Comparison of ENCODE assay signal across 9 mouse cellular contexts in the genomic region with DNA sequence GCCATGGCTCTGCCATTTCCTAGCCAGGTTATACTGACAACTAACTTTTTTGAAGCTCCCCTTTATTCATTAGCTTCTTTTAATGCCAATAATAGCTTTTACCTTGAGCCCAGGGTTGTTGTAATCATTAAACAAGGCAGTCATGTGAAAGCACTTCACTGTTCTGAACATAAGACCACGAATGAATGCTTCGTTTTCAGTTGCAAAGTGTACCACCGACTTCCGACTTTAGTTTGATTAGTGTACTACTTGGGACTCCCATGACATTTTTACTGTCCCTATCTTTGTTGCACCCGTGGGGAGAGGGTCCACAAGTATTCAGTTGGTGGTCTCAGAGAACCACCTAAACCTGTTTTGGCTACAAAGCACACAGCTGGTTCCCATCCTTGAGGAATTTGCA. TPM values are rescaled to one million over a fixed set of nuclear protein-coding genes. Genes with fewer than 3 reads are reported as not detected.
DNase-seq lines count a peak whose midpoint lies in the region; ATAC-seq and TF ChIP-seq lines count a peak whose summit lies in the region.
"Had no signal": no experiment of that assay in that cellular context is flagged by ENCODE, and none has a peak within 500 bp of the region (broad histone marks: within the 10 kb centered on the region; RNA-seq: fewer than 3 reads in every experiment).

No protein-coding gene starts in this region.

- intact Hi-C loops in heart, postnatal 10 days (cut with DNase I), result loop anchor here (2.0 to 5.0 kb wide), 4 partner anchors 18 to 121 kb away; a partner anchor contains a TSS

- H3K27me3 ChIP-seq in heart, embryonic 14.5 days (ENCODE audit: control insufficient read depth, insufficient read depth, low read length), result no peaks in the 10 kb centered on the region
- H3K27me3 ChIP-seq in forebrain, postnatal 0 days (ENCODE audit: insufficient read depth, low read length), result no peaks in the 10 kb centered on the region
- no peaks in the 10 kb centered on the region for H3K27me3 ChIP-seq in myocyte (ENCODE audit: control insufficient read depth, insufficient read depth, insufficient read length)
- H3K27me3 ChIP-seq: CH12.LX had no signal

- ATAC-seq in heart, embryonic 14.5 days (ENCODE audit: insufficient number of reproducible peaks, insufficient read depth, low FRiP score, low read depth), result no peak
- no peak for ATAC-seq in forebrain, postnatal 0 days

- no peak overlapping the region for H3ac ChIP-seq in myocyte (ENCODE audit: control insufficient read depth, insufficient read length)

- H3K9me3 ChIP-seq in heart, embryonic 14.5 days (ENCODE audit: control insufficient read depth, low read length), result no peaks in the 10 kb centered on the region
- H3K9me3 ChIP-seq in forebrain, postnatal 0 days (ENCODE audit: low read length), result no peaks in the 10 kb centered on the region

- H3K27ac ChIP-seq in heart, embryonic 14.5 days (replicated peaks in 1 of 2; ENCODE audit: control insufficient read depth in 1 of 2, insufficient read depth in 1 of 2, low read depth in 2 of 2, low read length in 2 of 2), result peak overlapping the region; percentile 99 to 100; a peak in 3 of 4 replicates
- no peak overlapping the region for H3K27ac ChIP-seq in forebrain, postnatal 0 days (ENCODE audit: low read depth, low read length)

- peak overlapping the region; percentile 81 for H3K4me2 ChIP-seq in heart, embryonic 14.5 days (ENCODE audit: low read length)
- H3K4me2 ChIP-seq in forebrain, postnatal 0 days (ENCODE audit: low read depth), result peak overlapping the region; percentile 66
- no peak overlapping the region for H3K4me2 ChIP-seq in myocyte (ENCODE audit: low read depth)

- no peak for TF ChIP-seq CTCF in forebrain, postnatal 0 days (IDR thresholded peaks at IDR 0.05; ENCODE audit: low read depth)

- WGBS in heart, embryonic 14.5 days, result 24% methylated on average over 5 of the region's 5 CpGs
- 28% methylated on average over 5 of the region's 5 CpGs for WGBS in forebrain, postnatal 0 days

- H3K9ac ChIP-seq in heart, embryonic 14.5 days (ENCODE audit: low read length), result peak overlapping the region; percentile 99
- H3K9ac ChIP-seq in forebrain, postnatal 0 days, result no peak overlapping the region

- no peak for DNase-seq in heart, postnatal 10 days
- DNase-seq in forebrain, postnatal 0 days, result no peak
- DNase-seq in kidney, postnatal 14 days, result peak; percentile 47
- DNase-seq in testis, postnatal 10 days (ENCODE audit: low spot score), result no peak
- no peak for DNase-seq in cerebellum, adult 9-10 months
- DNase-seq in cerebellum, postnatal 25 days, result no peak

- TF ChIP-seq POLR2A in myocyte (IDR thresholded peaks at IDR 0.05; ENCODE audit: insufficient read length, low read depth), result no peak

- peak overlapping the region; percentile 99; a peak in 3 of 4 replicates for H3K4me3 ChIP-seq in heart, embryonic 14.5 days (ENCODE audit: control insufficient read depth in 1 of 2, insufficient read depth in 1 of 2, low read depth in 1 of 2, low read length in 2 of 2)
- no peak overlapping the region for H3K4me3 ChIP-seq in forebrain, postnatal 0 days (ENCODE audit: low read depth, low read length)
- H3K4me3 ChIP-seq in myocyte, result peak overlapping the region; percentile 42

- peaks cover 0 to 23% of the 10 kb centered on the region in 2 experiments; a peak in 3 of 4 replicates for H3K4me1 ChIP-seq in heart, embryonic 14.5 days (ENCODE audit: control insufficient read depth in 2 of 2, insufficient read depth in 2 of 2, low read length in 2 of 2)
- peaks cover 18% of the 10 kb centered on the region for H3K4me1 ChIP-seq in forebrain, postnatal 0 days (ENCODE audit: insufficient read depth)

- H3K79me2 ChIP-seq in myocyte (ENCODE audit: control insufficient read depth, insufficient read depth), result peaks cover 31% of the 10 kb centered on the region

- no peaks in the 10 kb centered on the region for H3K36me3 ChIP-seq in heart, embryonic 14.5 days (ENCODE audit: control insufficient read depth, insufficient read depth, low read length)
- no peaks in the 10 kb centered on the region for H3K36me3 ChIP-seq in forebrain, postnatal 0 days (ENCODE audit: insufficient read depth)
- no peaks in the 10 kb centered on the region for H3K36me3 ChIP-seq in myocyte (ENCODE audit: control insufficient read depth, insufficient read depth)

TF ChIP-seq in myocyte, 11 proteins besides CTCF, POLR2A, EP300 and RAD21:
- no peak for TF ChIP-seq TCF12 (IDR thresholded peaks at IDR 0.05; ENCODE audit: insufficient read depth, poor library complexity, severe bottlenecking)
- TF ChIP-seq MYOD1 (IDR thresholded peaks at IDR 0.05; ENCODE audit: control insufficient read depth in 1 of 3, insufficient read length in 2 of 3, low read depth in 2 of 3), result no peak
- no peak for TF ChIP-seq POLR2AphosphoS2 (IDR thresholded peaks at IDR 0.05; ENCODE audit: insufficient read length, low read depth)
- TF ChIP-seq CEBPB (IDR thresholded peaks at IDR 0.05; ENCODE audit: insufficient read depth, poor library complexity, severe bottlenecking), result no peak
- no peak for TF ChIP-seq REST (IDR thresholded peaks at IDR 0.05; ENCODE audit: insufficient read depth, insufficient read length)
- TF ChIP-seq MYOG (IDR thresholded peaks at IDR 0.05; ENCODE audit: control insufficient read depth in 1 of 3, insufficient read depth in 1 of 3, insufficient read length in 2 of 3, low read depth in 2 of 3), result no peak
- TF ChIP-seq MAX (IDR thresholded peaks at IDR 0.05; ENCODE audit: low read depth), result no peak
- no peak for TF ChIP-seq SRF (IDR thresholded peaks at IDR 0.05; ENCODE audit: control insufficient read depth, insufficient read length, low read depth)
- no peak for TF ChIP-seq TCF3 (IDR thresholded peaks at IDR 0.05; ENCODE audit: insufficient read length, low read depth)

RNA-seq across cellular contexts. Expression of a gene that starts 0.3 kb away (rescaled TPM):
- polyA plus RNA-seq in heart, embryonic 14.5 days (2014; fragmentation: Nextera tagmentation; extraction: Ambion mirVana), result 141 and 143 TPM in 2 replicates
- 100 to 1,000 TPM; 110 to 120 TPM for total RNA-seq in heart, postnatal 10 days (2021)
- 75.4 and 84.6 TPM in 2 replicates for total RNA-seq in forebrain, postnatal 0 days (2014; rRNA removed)
- polyA plus RNA-seq in forebrain, postnatal 0 days (2015; fragmentation: Nextera tagmentation; extraction: Ambion mirVana), result 66.9 and 81.7 TPM in 2 replicates
- 28.7 TPM for polyA plus RNA-seq in myocyte (2012; fragmentation: generic; extraction: Trizol)
